Mouse (Mus musculus): ENCODE data around the gene S100a3. TPM values are rescaled to one million over a fixed set of nuclear protein-coding genes. Genes with fewer than 3 reads are reported as not detected.

The S100a3 gene
- total and polyA plus RNA-seq, 2 experiments from 2014 or later, result 1.9 to 5.3 TPM

DNA sequence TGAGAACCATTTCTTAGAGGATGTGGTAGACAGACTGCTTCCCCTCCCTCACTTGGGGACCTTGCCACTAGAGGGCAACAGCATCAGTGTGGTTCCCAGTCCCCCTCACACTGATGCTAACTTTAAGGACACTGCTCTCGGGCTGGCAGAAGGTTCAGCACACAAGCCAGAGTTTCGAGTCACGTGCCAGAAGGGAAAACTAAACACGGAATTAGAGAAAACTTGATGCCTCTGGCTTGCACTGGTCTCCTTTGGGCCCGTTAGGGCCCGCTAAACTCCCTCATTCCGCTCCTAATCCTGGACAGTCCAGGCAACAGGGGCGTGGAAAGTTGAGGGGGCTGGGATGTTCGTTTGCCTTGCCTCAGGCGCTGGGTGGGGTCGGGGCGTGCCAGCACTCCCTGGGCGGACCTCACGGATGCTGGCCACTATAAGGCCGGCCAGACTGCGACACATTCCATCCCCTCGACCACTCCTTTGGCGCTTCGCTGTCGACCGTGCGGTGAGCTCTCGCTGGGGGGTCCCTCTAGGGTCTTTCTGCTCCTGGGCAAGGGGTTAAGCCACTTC is 52.4 kb downstream of the S100a3 start, which contains the start of gene S100a6:
Gene S100a6 (plus strand): TSS at position 155 of the 564 bp plus-strand sequence.
- H3K36me3 ChIP-seq (ENCODE audit: insufficient read depth, low read length), result no peaks in the 10 kb centered on the region
- peak within 1 kb of the TSS; percentile 36 for H3K4me3 ChIP-seq (ENCODE audit: low read length)
- peak within 1 kb of the TSS; percentile 43; the same call in 1 of the 2 replicates for H3K9ac ChIP-seq (replicated peaks; ENCODE audit: low read length)
- 2% methylated on average over 23 of the region's 23 CpGs for WGBS
- H3K27ac ChIP-seq, result no peak within 1 kb of the TSS
- H3K4me1 ChIP-seq (ENCODE audit: insufficient read depth, low read length), result 0 out of 2 replicates have a peak, but pooled peaks cover 6% of the 10 kb centered on the region
- peak within 1 kb of the TSS; percentile 68 for H3K4me2 ChIP-seq (ENCODE audit: low read depth, low read length)
- H3K9me3 ChIP-seq (ENCODE audit: low read length), result no peaks in the 10 kb centered on the region
- ATAC-seq (peak; percentile 79), DNase-seq (ENCODE audit: low spot score) (peak; percentile 69)
- TF ChIP-seq CTCF (IDR thresholded peaks at IDR 0.05; ENCODE audit: low read depth), result peak; percentile 77
- H3K27me3 ChIP-seq (ENCODE audit: insufficient read depth, low read length), result no peaks in the 10 kb centered on the region

GRCm38 (mm10) chr3:90613461-90614147 is 53.2 kb downstream of the S100a3 start:
- Histone ChIP-seq H3K27ac (no peak overlapping the region), H3K4me3 (ENCODE audit: low read length) (peak overlapping the region; percentile 36; the same call in 1 of the 2 replicates), H3K4me2 (ENCODE audit: low read depth, low read length) (peak overlapping the region; percentile 68), H3K4me1 (ENCODE audit: insufficient read depth, low read length) (0 out of 2 replicates have a peak, but pooled peaks cover 6% of the 10 kb centered on the region), H3K27me3 (ENCODE audit: insufficient read depth, low read length) (no peaks in the 10 kb centered on the region), H3K9ac (replicated peaks; ENCODE audit: low read length) (no peak overlapping the region), H3K9me3 (ENCODE audit: low read length) (no peaks in the 10 kb centered on the region), H3K36me3 (ENCODE audit: insufficient read depth, low read length) (no peaks in the 10 kb centered on the region)
- 79% methylated on average over 7 of the region's 7 CpGs for WGBS
- DNase-seq (ENCODE audit: low spot score), result no peak
- ATAC-seq, result no peak
- no peak for TF ChIP-seq CTCF (IDR thresholded peaks at IDR 0.05; ENCODE audit: low read depth)

GRCm38 (mm10) chr3:90614148-90614530 is 53.8 kb downstream of the S100a3 start:
- H3K4me1 ChIP-seq (ENCODE audit: insufficient read depth, low read length), result 0 out of 2 replicates have a peak, but pooled peaks cover 6% of the 10 kb centered on the region
- no peaks in the 10 kb centered on the region for H3K36me3 ChIP-seq (ENCODE audit: insufficient read depth, low read length)
- no peak for ATAC-seq
- no peaks in the 10 kb centered on the region for H3K9me3 ChIP-seq (ENCODE audit: low read length)
- H3K4me3 ChIP-seq (ENCODE audit: low read length), result no peak overlapping the region
- DNase-seq (ENCODE audit: low spot score), result no peak
- 86% methylated on average over 6 of the region's 6 CpGs for whole genome bisulfite sequencing
- TF ChIP-seq CTCF (IDR thresholded peaks at IDR 0.05; ENCODE audit: low read depth), result no peak
- no peak overlapping the region for H3K9ac ChIP-seq (replicated peaks; ENCODE audit: low read length)
- no peak overlapping the region for H3K4me2 ChIP-seq (ENCODE audit: low read depth, low read length)
- no peak overlapping the region for H3K27ac ChIP-seq
- no peaks in the 10 kb centered on the region for H3K27me3 ChIP-seq (ENCODE audit: insufficient read depth, low read length)

DNA sequence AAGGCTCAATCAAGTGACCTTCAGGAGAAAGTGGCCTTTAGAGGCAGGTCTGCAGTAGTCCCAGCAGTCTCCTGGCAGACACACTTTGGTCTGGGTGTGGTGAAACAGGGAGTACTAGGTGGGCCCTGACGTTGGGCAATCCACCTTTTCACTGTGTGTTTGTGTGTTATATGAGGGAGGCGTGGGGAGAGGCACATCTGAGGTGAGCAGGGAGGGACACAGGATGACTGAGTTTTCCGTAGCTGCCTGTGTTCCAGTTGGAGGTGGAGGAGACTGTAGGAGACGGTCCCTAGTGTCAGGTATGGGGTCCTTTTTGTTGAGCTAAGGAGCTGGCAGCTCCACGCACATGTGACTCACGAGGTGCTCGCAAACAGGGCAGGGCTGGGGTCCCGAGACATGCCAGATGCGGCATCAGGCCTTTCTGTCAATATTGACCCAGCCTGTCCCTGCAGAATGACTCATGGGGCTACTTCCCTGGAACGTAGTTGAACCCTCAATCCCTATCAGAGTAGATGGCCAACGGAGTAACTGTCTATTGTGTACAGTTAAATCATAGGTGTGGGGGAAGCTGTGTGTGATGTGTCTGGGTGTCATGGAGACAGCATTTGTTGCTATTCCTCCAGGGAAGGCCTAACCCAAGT is 54.4 kb downstream of the S100a3 start:
- Histone ChIP-seq H3K4me2 (ENCODE audit: low read depth, low read length) (no peak overlapping the region), H3K4me3 (ENCODE audit: low read length) (no peak overlapping the region), H3K27ac (no peak overlapping the region), H3K36me3 (ENCODE audit: insufficient read depth, low read length) (no peaks in the 10 kb centered on the region), H3K27me3 (ENCODE audit: insufficient read depth, low read length) (no peaks in the 10 kb centered on the region), H3K9me3 (ENCODE audit: low read length) (no peaks in the 10 kb centered on the region), H3K9ac (replicated peaks; ENCODE audit: low read length) (no peak overlapping the region), H3K4me1 (ENCODE audit: insufficient read depth, low read length) (0 out of 2 replicates have a peak, but pooled peaks cover 6% of the 10 kb centered on the region)
- TF ChIP-seq CTCF (IDR thresholded peaks at IDR 0.05; ENCODE audit: low read depth), result no peak
- ATAC-seq (0 out of 2 replicates have a peak, but pooled peaks have one; percentile 4), DNase-seq (ENCODE audit: low spot score) (no peak)
- 86% methylated on average over 11 of the region's 11 CpGs for WGBS

DNA sequence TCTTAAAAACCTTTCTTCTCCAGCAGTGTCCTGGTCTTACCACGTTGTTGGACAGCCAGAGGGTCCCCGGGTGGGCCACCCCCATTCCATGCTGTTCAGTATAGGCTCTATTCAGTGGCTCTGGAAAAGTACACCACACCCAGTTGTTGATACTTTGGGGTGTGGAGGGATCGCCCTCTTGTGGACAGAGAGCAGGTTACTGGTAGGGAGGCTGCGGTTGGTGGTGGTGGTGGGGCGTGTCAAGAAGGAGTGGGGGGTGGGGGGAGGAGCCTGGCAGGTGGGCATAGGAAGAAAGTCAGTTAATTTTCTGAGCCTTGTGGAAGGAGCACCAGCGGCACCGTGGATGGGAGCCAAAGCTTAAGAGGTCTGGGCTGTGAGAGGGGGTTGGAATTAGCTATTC is 55.0 kb downstream of the S100a3 start:
- no peaks in the 10 kb centered on the region for H3K36me3 ChIP-seq (ENCODE audit: insufficient read depth, low read length)
- WGBS, result 18% methylated on average over 7 of the region's 7 CpGs
- no peak overlapping the region for H3K4me2 ChIP-seq (ENCODE audit: low read depth, low read length)
- H3K27me3 ChIP-seq (ENCODE audit: insufficient read depth, low read length), result no peaks in the 10 kb centered on the region
- TF ChIP-seq CTCF (IDR thresholded peaks at IDR 0.05; ENCODE audit: low read depth), result peak; percentile 79
- DNase-seq (ENCODE audit: low spot score) (peak; percentile 77), ATAC-seq (peak; percentile 78)
- H3K9me3 ChIP-seq (ENCODE audit: low read length), result no peaks in the 10 kb centered on the region
- H3K27ac ChIP-seq, result no peak overlapping the region
- no peak overlapping the region for H3K9ac ChIP-seq (replicated peaks; ENCODE audit: low read length)
- H3K4me3 ChIP-seq (ENCODE audit: low read length), result no peak overlapping the region
- 0 out of 2 replicates have a peak, but pooled peaks cover 6% of the 10 kb centered on the region for H3K4me1 ChIP-seq (ENCODE audit: insufficient read depth, low read length)

- Histone ChIP-seq H3K9ac (replicated peaks; ENCODE audit: low read length) (no peak overlapping the region), H3K4me2 (ENCODE audit: low read depth, low read length) (no peak overlapping the region), H3K9me3 (ENCODE audit: low read length) (no peaks in the 10 kb centered on the region), H3K4me3 (ENCODE audit: low read length) (no peak overlapping the region), H3K27me3 (ENCODE audit: insufficient read depth, low read length) (no peaks in the 10 kb centered on the region), H3K27ac (no peak overlapping the region), H3K4me1 (ENCODE audit: insufficient read depth, low read length) (0 out of 2 replicates have a peak, but pooled peaks cover 6% of the 10 kb centered on the region), H3K36me3 (ENCODE audit: insufficient read depth, low read length) (no peaks in the 10 kb centered on the region)
- 67% methylated on average over 1 of the region's 1 CpGs for WGBS
- DNase-seq (ENCODE audit: low spot score) (no peak), ATAC-seq (no peak)
- no peak for TF ChIP-seq CTCF (IDR thresholded peaks at IDR 0.05; ENCODE audit: low read depth)
Measured at GRCm38 (mm10) chr3:90615911-90616310, 55.5 kb downstream of the S100a3 start.
